Mouse (Mus musculus) bone marrow macrophage, adult 2 months (primary cell): Measurements from ENCODE around the gene 9930021J03Rik.

Source experiments
- CTCF ChIP-seq: IDR thresholded peaks from 2 replicates; pipeline ENCODE4 v1.5.1; 2012; ENCODE audit warnings: low read depth, mild to moderate bottlenecking, low read length, moderate library complexity
- POLR2A ChIP-seq: IDR thresholded peaks from 2 replicates; pipeline ENCODE4 v1.6.1; 2012; ENCODE audit warnings: mild to moderate bottlenecking, low read depth, low read length, borderline replicate concordance

- TF ChIP-seq POLR2A, result no peak
- no peak for TF ChIP-seq CTCF
Observed at GRCm38 (mm10) chr19:29668135-29668534, 137.7 kb downstream of the 9930021J03Rik start.
